Mouse (Mus musculus) myocyte (in vitro differentiated cells): ENCODE data around the gene Sycn.

Experiments
- E2F4 ChIP-seq: IDR thresholded peaks from one replicate; pipeline ENCODE4 v1.6.1; 2011; ENCODE audit warnings: mild to moderate bottlenecking, control low read depth, moderate library complexity; ENCODE audit not compliant: insufficient read depth
- MAX ChIP-seq: IDR thresholded peaks from one replicate; pipeline ENCODE4 v1.6.1; 2011; ENCODE audit warnings: low read depth, mild to moderate bottlenecking, control low read depth
- MYOD1 ChIP-seq, 3 experiments: IDR thresholded peaks; one replicate each; pipeline ENCODE4 v1.6.1; 2011; ENCODE audit warnings: control low read depth in 2 of 3, low read depth in 2 of 3, mild to moderate bottlenecking in 2 of 3, moderate library complexity in 1 of 3; ENCODE audit not compliant: insufficient read length in 2 of 3, control insufficient read depth in 1 of 3
- MYOG ChIP-seq, 3 experiments: IDR thresholded peaks; one replicate each; pipeline ENCODE4 v1.6.1; 2011; ENCODE audit warnings: control low read depth in 2 of 3, low read depth in 2 of 3, mild to moderate bottlenecking in 2 of 3; ENCODE audit not compliant: insufficient read length in 2 of 3, control insufficient read depth in 1 of 3, insufficient read depth in 1 of 3
- POLR2A ChIP-seq: IDR thresholded peaks from one replicate; pipeline ENCODE4 v1.6.1; 2011; ENCODE audit warnings: low read depth, mild to moderate bottlenecking, control low read depth, moderate library complexity; ENCODE audit not compliant: insufficient read length
- POLR2AphosphoS2 ChIP-seq: IDR thresholded peaks from one replicate; pipeline ENCODE4 v1.6.1; 2011; ENCODE audit warnings: low read depth, control low read depth; ENCODE audit not compliant: insufficient read length
- REST ChIP-seq: IDR thresholded peaks from one replicate; pipeline ENCODE4 v1.6.1; 2011; ENCODE audit warnings: mild to moderate bottlenecking, control low read depth, moderate library complexity; ENCODE audit not compliant: insufficient read depth, insufficient read length
- TCF12 ChIP-seq: IDR thresholded peaks from one replicate; pipeline ENCODE4 v1.6.1; 2011; ENCODE audit warnings: mild to moderate bottlenecking, control low read depth; ENCODE audit not compliant: poor library complexity, insufficient read depth, severe bottlenecking
- USF1 ChIP-seq: IDR thresholded peaks from one replicate; pipeline ENCODE4 v1.6.1; 2011; ENCODE audit warnings: low read depth, mild to moderate bottlenecking, control low read depth, moderate library complexity

DNA sequence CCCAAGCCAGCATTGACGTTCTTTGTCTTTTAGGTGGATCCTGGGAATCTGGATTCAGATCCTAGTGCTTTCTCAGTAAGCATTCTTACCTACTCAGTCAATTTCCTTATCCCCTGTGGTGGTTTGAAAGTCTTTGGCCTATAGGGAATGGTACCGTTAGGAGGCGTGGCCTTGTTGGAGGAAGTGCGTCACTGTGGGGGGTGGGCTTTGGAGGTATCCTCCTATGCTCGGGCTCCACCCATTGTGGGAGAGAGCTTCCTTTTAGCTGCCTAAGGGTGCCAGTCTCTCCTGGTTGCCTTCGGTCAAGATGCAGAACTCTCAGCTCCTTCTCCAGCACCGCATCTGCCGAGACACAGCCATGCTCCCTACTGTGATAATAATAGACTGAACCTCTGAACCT, 48.4 kb upstream of the Sycn start:
- TF ChIP-seq POLR2A: no peak
- no peak for TF ChIP-seq REST
- no peak for TF ChIP-seq USF1
- no peak for TF ChIP-seq TCF12
- no peak for TF ChIP-seq MYOD1 (IDR thresholded peaks at IDR 0.05; ENCODE audit: control insufficient read depth in 1 of 3, insufficient read length in 2 of 3, low read depth in 2 of 3)
- TF ChIP-seq MYOG (IDR thresholded peaks at IDR 0.05; ENCODE audit: control insufficient read depth in 1 of 3, insufficient read depth in 1 of 3, insufficient read length in 2 of 3, low read depth in 2 of 3): no peak
- TF ChIP-seq POLR2AphosphoS2: no peak
- TF ChIP-seq E2F4: no peak
- no peak for TF ChIP-seq MAX
